Comparison of ENCODE assay signal across 8 mouse cellular contexts in genomic region chr13:17432139-17432916, GRCm38 (mm10).
A peak's percentile ranks its signal among the peaks of the same experiment; 100 is the strongest.
DNase-seq lines count a peak whose midpoint lies in the region; ATAC-seq lines count a peak whose summit lies in the region.

No protein-coding gene starts in this region.

- no peak overlapping the region for H3K27ac ChIP-seq in hindbrain, embryonic 16.5 days (ENCODE audit: low read depth, low read length)

- intact Hi-C loops in left cerebral cortex, postnatal 4 days (cut with DNase I): loop anchor here (5.0 kb wide), 2 partner anchors 665 to 1425 kb away; no protein-coding TSS in a partner anchor

- no peak overlapping the region for H3K9ac ChIP-seq in hindbrain, embryonic 16.5 days (ENCODE audit: low read depth, low read length)

- no peak overlapping the region for H3K4me3 ChIP-seq in hindbrain, embryonic 16.5 days (ENCODE audit: low read length)

- H3K27me3 ChIP-seq in hindbrain, embryonic 16.5 days (replicated peaks; ENCODE audit: control insufficient read depth, insufficient read depth, low read length): no peaks in the 10 kb centered on the region

- no peaks in the 10 kb centered on the region for H3K9me3 ChIP-seq in hindbrain, embryonic 16.5 days (ENCODE audit: control insufficient read depth, low read length)

- peak; percentile 38 for DNase-seq in left cerebral cortex, adult 11 months (ENCODE audit: low spot score)
- DNase-seq in left cerebral cortex, postnatal 4 days: no peak
- peak; percentile 76 for DNase-seq in Muller cell, postnatal 12 days (ENCODE audit: inconsistent ontology term)
- DNase-seq in embryo, embryonic 10 days (ENCODE audit: low spot score): peak; percentile 69
- peak; percentile 10 for DNase-seq in lung, postnatal 25 days (ENCODE audit: low spot score)
- DNase-seq in skeletal muscle tissue, adult 2 months (ENCODE audit: low read depth, low spot score): peak; percentile 16

- peak; percentile 92 for ATAC-seq in hindbrain, embryonic 16.5 days
- ATAC-seq in monocyte, adult 5-6 weeks (replicated peaks; ENCODE audit: insufficient number of reproducible peaks, low FRiP score, low TSS enrichment, poor library complexity, severe bottlenecking): no peak

- WGBS in hindbrain, embryonic 16.5 days: 45% methylated on average over 7 of the region's 7 CpGs

- no peaks in the 10 kb centered on the region for H3K4me1 ChIP-seq in hindbrain, embryonic 16.5 days (ENCODE audit: control insufficient read depth, insufficient read depth, low read depth, low read length)

- no peak overlapping the region for H3K4me2 ChIP-seq in hindbrain, embryonic 16.5 days (ENCODE audit: low read length)

- H3K36me3 ChIP-seq in hindbrain, embryonic 16.5 days (ENCODE audit: control insufficient read depth, insufficient read depth, low read length): no peaks in the 10 kb centered on the region
